Mouse (Mus musculus): ENCODE data around the gene 4933427D14Rik. TPM values are rescaled to one million over a fixed set of nuclear protein-coding genes. Genes with fewer than 3 reads are reported as not detected.
"Not testable (repeated sequence)": the region's sequence is repeated elsewhere in the genome, so short reads cannot be mapped to it uniquely, and the experiment has no call there.

The 4933427D14Rik gene
- total and polyA plus RNA-seq, 3 experiments: 4.0 to 22.4 (median 17.0) TPM

DNA sequence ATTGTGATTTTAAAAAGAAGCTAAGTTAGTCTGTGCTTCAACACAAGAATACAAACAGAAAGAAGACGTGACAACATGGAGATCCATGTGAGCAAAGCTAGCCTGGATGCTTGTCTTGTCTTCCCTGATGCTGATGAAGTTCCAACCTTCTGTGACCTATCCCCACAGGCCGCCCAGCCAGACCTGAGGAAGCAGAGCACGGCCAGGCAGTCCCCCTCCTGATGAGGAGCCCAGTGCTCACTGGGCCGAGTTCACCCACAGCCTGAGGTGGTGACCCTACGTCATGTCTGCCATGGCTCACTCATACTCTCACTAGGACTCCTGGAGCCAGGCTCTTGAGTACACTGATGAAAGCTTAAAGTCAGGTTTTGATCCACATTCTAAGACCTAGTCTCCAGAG lies 33.8 kb downstream of the 4933427D14Rik start:
- TF ChIP-seq CTCF (IDR thresholded peaks at IDR 0.05; ENCODE audit: low read depth, low read length): no peak
- TF ChIP-seq GATA2 (IDR thresholded peaks at IDR 0.05; ENCODE audit: borderline replicate concordance, low read depth, low read length): no peak
- TF ChIP-seq POLR2AphosphoS5 (IDR thresholded peaks at IDR 0.05; ENCODE audit: insufficient replicate concordance, low read depth, low read length): no peak
- no peak for TF ChIP-seq GATA1 (IDR thresholded peaks at IDR 0.05; ENCODE audit: borderline replicate concordance, low read length)
- TF ChIP-seq TAL1 (conservative IDR thresholded peaks at IDR 0.05; ENCODE audit: low read depth, low read length): no peak
- no peak for ATAC-seq (ENCODE audit: extremely low read depth, insufficient number of reproducible peaks, low FRiP score, poor library complexity, severe bottlenecking)
- no peak overlapping the region for H3K4me3 ChIP-seq (ENCODE audit: low read depth, low read length)
- no peak for DNase-seq (ENCODE audit: low spot score)
- no peaks in the 10 kb centered on the region for H3K4me1 ChIP-seq (ENCODE audit: insufficient read depth, low read depth, low read length)
- no peaks in the 10 kb centered on the region for H3K9me3 ChIP-seq (replicated peaks)
- no peaks in the 10 kb centered on the region for H3K27me3 ChIP-seq (ENCODE audit: insufficient read depth, low read length)
- H3K36me3 ChIP-seq (replicated peaks): peaks cover 80% of the 10 kb centered on the region

DNA sequence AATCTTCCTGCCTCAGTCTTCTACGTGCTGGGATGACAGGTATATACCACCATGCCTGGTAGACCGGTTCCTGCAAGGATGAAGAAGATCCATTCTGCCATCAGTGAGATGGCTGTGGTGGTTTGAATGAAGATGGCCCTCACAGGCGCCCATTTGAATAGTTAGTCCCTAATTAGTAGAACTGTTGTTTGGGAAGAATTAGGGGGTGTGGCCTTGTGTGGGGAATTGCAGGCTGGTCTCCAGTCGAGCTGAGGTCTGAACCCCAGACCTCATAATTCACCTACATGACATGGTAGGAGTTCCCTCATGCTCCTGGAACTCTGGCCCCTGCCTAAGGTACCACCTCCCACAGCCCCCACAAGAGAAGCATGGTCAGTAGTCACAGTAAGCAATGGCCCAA lies 35.4 kb downstream of the 4933427D14Rik start:
- H3K4me1 ChIP-seq (ENCODE audit: insufficient read depth, low read depth, low read length); ATAC-seq (ENCODE audit: extremely low read depth, insufficient number of reproducible peaks, low FRiP score, poor library complexity, severe bottlenecking); H3K9me3 ChIP-seq (replicated peaks); H3K4me3 ChIP-seq (ENCODE audit: low read depth, low read length); H3K27me3 ChIP-seq (ENCODE audit: insufficient read depth, low read length); DNase-seq (ENCODE audit: low spot score): not testable (repeated sequence)
- H3K36me3 ChIP-seq (replicated peaks): peaks cover 80% of the 10 kb centered on the region

DNA sequence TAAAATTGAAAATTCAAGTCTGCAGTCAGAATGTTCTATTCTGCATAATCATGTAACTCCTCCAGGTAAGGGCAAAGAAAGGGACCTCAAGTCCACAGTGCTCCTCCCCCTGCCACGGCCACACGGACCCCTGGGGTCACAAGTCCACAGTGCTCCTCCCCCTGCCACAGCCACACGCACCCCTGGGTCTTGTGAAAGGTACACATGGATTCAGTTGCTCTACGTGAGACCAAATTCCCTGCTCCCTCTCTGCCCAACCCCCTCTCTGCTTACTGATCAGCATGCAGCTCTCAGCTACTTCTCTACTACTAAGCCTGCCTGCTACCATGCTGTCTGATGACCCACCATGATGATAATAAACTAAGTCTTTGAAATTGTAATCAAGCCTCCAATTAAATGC lies 37.4 kb downstream of the 4933427D14Rik start:
- H3K4me3 ChIP-seq (ENCODE audit: low read depth, low read length): no peak overlapping the region
- TF ChIP-seq POLR2AphosphoS5 (IDR thresholded peaks at IDR 0.05; ENCODE audit: insufficient replicate concordance, low read depth, low read length) (no peak), TAL1 (conservative IDR thresholded peaks at IDR 0.05; ENCODE audit: low read depth, low read length) (no peak), GATA2 (IDR thresholded peaks at IDR 0.05; ENCODE audit: borderline replicate concordance, low read depth, low read length) (no peak), GATA1 (IDR thresholded peaks at IDR 0.05; ENCODE audit: borderline replicate concordance, low read length) (no peak), CTCF (IDR thresholded peaks at IDR 0.05; ENCODE audit: low read depth, low read length) (no peak)

DNA sequence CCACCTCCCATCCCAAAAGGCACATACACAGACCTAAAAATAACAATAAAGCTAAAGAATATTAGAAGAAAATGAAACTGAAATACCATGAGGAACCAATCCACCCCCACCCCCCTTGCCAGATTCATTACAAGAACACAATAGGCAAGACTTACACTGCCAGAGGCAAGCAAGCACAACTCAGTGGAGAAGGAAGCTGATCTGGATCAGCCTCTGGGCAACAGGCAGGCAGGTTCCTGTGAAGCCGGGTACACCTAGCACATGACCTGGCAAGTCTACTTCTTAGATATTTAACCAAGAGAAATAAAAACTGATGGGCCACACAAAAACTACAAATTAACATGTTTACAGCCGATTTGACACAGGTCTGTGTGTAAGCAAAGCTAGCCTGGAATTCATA lies 44.1 kb downstream of the 4933427D14Rik start:
- DNase-seq (ENCODE audit: low spot score) (no peak), ATAC-seq (ENCODE audit: extremely low read depth, insufficient number of reproducible peaks, low FRiP score, poor library complexity, severe bottlenecking) (no peak)
- Histone ChIP-seq H3K4me1 (ENCODE audit: insufficient read depth, low read depth, low read length) (no peaks in the 10 kb centered on the region), H3K4me3 (ENCODE audit: low read depth, low read length) (no peak overlapping the region), H3K27me3 (ENCODE audit: insufficient read depth, low read length) (no peaks in the 10 kb centered on the region), H3K9me3 (replicated peaks) (no peaks in the 10 kb centered on the region), H3K36me3 (replicated peaks) (peaks cover 88% of the 10 kb centered on the region)
- TF ChIP-seq TAL1 (conservative IDR thresholded peaks at IDR 0.05; ENCODE audit: low read depth, low read length) (no peak), GATA1 (IDR thresholded peaks at IDR 0.05; ENCODE audit: borderline replicate concordance, low read length) (no peak), POLR2AphosphoS5 (IDR thresholded peaks at IDR 0.05; ENCODE audit: insufficient replicate concordance, low read depth, low read length) (no peak), GATA2 (IDR thresholded peaks at IDR 0.05; ENCODE audit: borderline replicate concordance, low read depth, low read length) (no peak), CTCF (IDR thresholded peaks at IDR 0.05; ENCODE audit: low read depth, low read length) (no peak)

More for the DNA sequence above, 37.4 kb downstream of the 4933427D14Rik start:
- Histone ChIP-seq H3K27me3 (ENCODE audit: insufficient read depth, low read length) (no peaks in the 10 kb centered on the region), H3K36me3 (replicated peaks) (peaks cover 81% of the 10 kb centered on the region), H3K4me1 (ENCODE audit: insufficient read depth, low read depth, low read length) (no peaks in the 10 kb centered on the region), H3K9me3 (replicated peaks) (no peaks in the 10 kb centered on the region)
- DNase-seq (ENCODE audit: low spot score) (no peak), ATAC-seq (ENCODE audit: extremely low read depth, insufficient number of reproducible peaks, low FRiP score, poor library complexity, severe bottlenecking) (no peak)

DNA sequence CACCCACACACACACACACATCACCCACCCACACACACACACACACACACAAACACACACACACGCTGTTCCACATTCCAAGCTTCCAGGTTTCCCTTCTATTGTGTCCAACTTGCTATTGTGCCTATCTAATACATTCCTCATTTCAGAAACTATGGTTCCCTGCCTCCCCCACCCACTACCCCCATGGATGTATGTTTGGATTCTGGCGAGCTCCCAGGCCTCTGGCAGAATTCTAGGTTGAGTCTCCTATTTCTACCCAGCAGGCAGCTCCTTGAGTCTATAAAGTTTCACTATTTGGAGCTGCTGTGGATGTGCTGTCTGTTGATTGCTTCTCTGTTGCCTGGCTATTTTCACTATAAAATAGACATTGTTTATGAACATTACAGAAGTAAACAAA lies 50.6 kb downstream of the 4933427D14Rik start:
- Histone ChIP-seq H3K36me3 (replicated peaks) (peaks cover 83% of the 10 kb centered on the region), H3K9me3 (replicated peaks) (no peaks in the 10 kb centered on the region), H3K4me1 (ENCODE audit: insufficient read depth, low read depth, low read length) (no peaks in the 10 kb centered on the region), H3K27me3 (ENCODE audit: insufficient read depth, low read length) (no peaks in the 10 kb centered on the region), H3K4me3 (ENCODE audit: low read depth, low read length) (no peak overlapping the region)
- TF ChIP-seq CTCF (IDR thresholded peaks at IDR 0.05; ENCODE audit: low read depth, low read length) (no peak), TAL1 (conservative IDR thresholded peaks at IDR 0.05; ENCODE audit: low read depth, low read length) (no peak), GATA1 (IDR thresholded peaks at IDR 0.05; ENCODE audit: borderline replicate concordance, low read length) (no peak), GATA2 (IDR thresholded peaks at IDR 0.05; ENCODE audit: borderline replicate concordance, low read depth, low read length) (no peak), POLR2AphosphoS5 (IDR thresholded peaks at IDR 0.05; ENCODE audit: insufficient replicate concordance, low read depth, low read length) (no peak)
- DNase-seq (ENCODE audit: low spot score) (no peak), ATAC-seq (ENCODE audit: extremely low read depth, insufficient number of reproducible peaks, low FRiP score, poor library complexity, severe bottlenecking) (no peak)

DNA sequence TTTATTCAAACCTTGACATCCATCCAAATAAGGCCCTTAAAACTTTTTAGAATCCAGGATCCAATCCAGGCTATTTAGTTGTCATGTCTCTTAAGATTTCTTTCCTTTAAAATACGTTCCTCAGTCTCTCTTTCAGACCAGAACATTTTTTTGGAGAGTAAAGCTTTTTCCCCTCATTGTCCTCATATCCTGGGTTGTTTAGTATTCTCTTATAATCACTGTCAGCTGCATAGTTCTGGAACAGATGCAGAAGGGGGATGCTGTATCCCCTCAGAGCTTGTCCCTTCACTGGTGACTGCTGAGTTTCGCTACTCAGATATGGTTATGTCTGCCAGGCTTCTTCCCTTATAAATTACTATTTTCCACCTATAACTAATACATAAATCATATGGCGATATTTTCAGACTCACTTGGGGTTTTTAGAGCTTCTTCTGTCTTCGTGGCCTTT lies 51.3 kb downstream of the 4933427D14Rik start:
- Histone ChIP-seq H3K36me3 (replicated peaks) (peaks cover 79% of the 10 kb centered on the region), H3K4me1 (ENCODE audit: insufficient read depth, low read depth, low read length) (no peaks in the 10 kb centered on the region)
- DNase-seq (ENCODE audit: low spot score): no peak

More for the DNA sequence above, 51.3 kb downstream of the 4933427D14Rik start:
- H3K27me3 ChIP-seq (ENCODE audit: insufficient read depth, low read length): no peaks in the 10 kb centered on the region
- no peak overlapping the region for H3K4me3 ChIP-seq (ENCODE audit: low read depth, low read length)
- no peaks in the 10 kb centered on the region for H3K9me3 ChIP-seq (replicated peaks)
- no peak for ATAC-seq (ENCODE audit: extremely low read depth, insufficient number of reproducible peaks, low FRiP score, poor library complexity, severe bottlenecking)
- TF ChIP-seq GATA2 (IDR thresholded peaks at IDR 0.05; ENCODE audit: borderline replicate concordance, low read depth, low read length) (no peak), TAL1 (conservative IDR thresholded peaks at IDR 0.05; ENCODE audit: low read depth, low read length) (no peak), POLR2AphosphoS5 (IDR thresholded peaks at IDR 0.05; ENCODE audit: insufficient replicate concordance, low read depth, low read length) (no peak), GATA1 (IDR thresholded peaks at IDR 0.05; ENCODE audit: borderline replicate concordance, low read length) (no peak), CTCF (IDR thresholded peaks at IDR 0.05; ENCODE audit: low read depth, low read length) (no peak)

Measured in G1E (cell line).